Mouse (Mus musculus): ENCODE data around the gene Hapln2.

GRCm38 (mm10) chr3:87972203-87972664 lies 55.1 kb downstream of the Hapln2 start:
- no peak for TF ChIP-seq CTCF (IDR thresholded peaks at IDR 0.05; ENCODE audit: borderline replicate concordance, insufficient read depth, low read length)
- no peak for TF ChIP-seq POLR2A (IDR thresholded peaks at IDR 0.05; ENCODE audit: low read depth, low read length)
